Mouse (Mus musculus): Measurements from ENCODE around the gene Auh.

DNA sequence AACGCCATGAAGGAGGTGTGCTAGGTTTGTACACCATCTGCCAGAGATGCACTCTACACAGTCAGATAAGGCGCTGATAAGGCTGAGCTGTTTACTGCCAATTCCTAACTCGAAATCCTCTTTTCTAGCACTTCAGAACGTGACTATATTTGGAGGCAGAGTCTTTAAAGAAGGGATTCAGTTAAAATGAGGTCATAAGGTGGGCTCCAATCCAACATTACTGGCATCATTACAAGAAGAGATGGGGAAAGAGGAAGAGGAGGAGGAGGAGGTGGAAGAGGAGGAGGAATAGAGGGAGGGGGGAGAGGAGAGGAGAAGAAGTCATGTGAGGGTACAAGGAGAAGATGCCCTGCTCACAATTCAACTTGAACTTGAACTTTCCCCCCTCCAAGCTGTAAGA is 14.6 kb upstream of the Auh start:
- no peak for TF ChIP-seq CTCF (IDR thresholded peaks at IDR 0.05; ENCODE audit: borderline replicate concordance, control insufficient read depth, extremely low read depth, insufficient read depth, low read length, poor library complexity)
- no peak for TF ChIP-seq POLR2A (IDR thresholded peaks at IDR 0.05; ENCODE audit: control insufficient read depth, extremely low read depth, insufficient read depth, low read length, poor library complexity)

Measured in thymus, adult 2 months (tissue).